Mouse (Mus musculus) cerebellum, adult 8-10 months (tissue): ENCODE results near the gene Ptrh2.
"Not testable (repeated sequence)": the region's sequence is repeated elsewhere in the genome, so short reads cannot be mapped to it uniquely, and the experiment has no call there.

ENCODE experiments used
- DNase-seq: peaks from one replicate; pipeline ENCODE4 v3.0.0; 2022

The Ptrh2 gene

GRCm38 (mm10) chr11:86734241-86734939 lies 50.6 kb downstream of the Ptrh2 start:
- DNase-seq, result no peak

- no peak for DNase-seq
These were observed 51.2 kb downstream of the Ptrh2 start for GRCm38 (mm10) chr11:86734993-86735392.

GRCm38 (mm10) chr11:86737301-86738000 lies 53.7 kb downstream of the Ptrh2 start:
- no peak for DNase-seq

DNA sequence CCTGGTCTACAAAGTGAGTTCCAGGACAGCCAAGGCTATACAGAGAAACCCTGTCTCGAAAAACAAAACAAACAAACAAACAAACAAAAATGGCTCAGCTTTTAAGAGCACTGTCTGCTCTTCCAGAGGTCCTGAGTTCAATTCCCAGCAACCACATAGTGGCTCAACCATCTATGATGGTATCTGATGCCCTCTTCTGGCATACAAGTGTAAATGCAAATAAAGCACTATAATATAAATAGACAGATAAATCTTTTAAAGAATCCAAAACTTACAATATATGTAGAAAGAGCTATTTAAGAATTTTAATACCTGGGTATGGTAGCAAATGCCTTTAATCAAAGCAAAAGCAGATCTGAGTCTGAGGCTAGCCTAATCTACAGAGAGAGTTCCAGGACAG lies 54.5 kb downstream of the Ptrh2 start:
- not testable (repeated sequence) for DNase-seq

DNA sequence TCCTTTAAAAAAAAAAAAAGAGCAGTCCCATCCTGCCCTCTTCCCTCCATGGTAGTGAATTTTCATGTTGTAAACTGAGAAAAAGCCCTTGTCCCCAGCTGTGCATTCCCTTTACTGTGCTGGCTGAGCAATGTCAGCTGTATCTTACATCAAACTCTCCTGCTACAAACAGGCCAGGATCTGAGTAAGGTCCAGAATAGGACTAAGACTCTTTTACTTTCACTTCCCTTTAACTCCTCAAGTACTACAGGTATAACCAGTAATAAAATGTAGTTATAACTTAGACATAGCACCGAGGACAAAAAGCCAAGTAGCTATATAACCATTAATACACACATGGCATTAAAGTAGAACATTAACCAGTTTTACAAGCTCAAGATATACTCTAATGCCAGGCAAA lies 55.2 kb downstream of the Ptrh2 start:
- no peak for DNase-seq

- no peak for DNase-seq
These were observed 55.7 kb downstream of the Ptrh2 start for GRCm38 (mm10) chr11:86739470-86739869.

- DNase-seq, result no peak
These were observed 57.7 kb downstream of the Ptrh2 start for GRCm38 (mm10) chr11:86741505-86741904.
